Mouse (Mus musculus) liver, adult 2 months (tissue): ENCODE data around the gene Gm37240.

Experiments used
- CTCF ChIP-seq: fragments of 200-500 bp; IDR thresholded peaks from 2 replicates; pipeline ENCODE4 v1.5.1; 2011; ENCODE audit warnings: low read depth, low read length, control low read depth
- POLR2A ChIP-seq: fragments of 200-500 bp; IDR thresholded peaks from 2 replicates; pipeline ENCODE4 v1.6.1; 2011; ENCODE audit warnings: low read length, control low read depth; ENCODE audit not compliant: insufficient read depth; ENCODE audit errors: extremely low read depth

DNA sequence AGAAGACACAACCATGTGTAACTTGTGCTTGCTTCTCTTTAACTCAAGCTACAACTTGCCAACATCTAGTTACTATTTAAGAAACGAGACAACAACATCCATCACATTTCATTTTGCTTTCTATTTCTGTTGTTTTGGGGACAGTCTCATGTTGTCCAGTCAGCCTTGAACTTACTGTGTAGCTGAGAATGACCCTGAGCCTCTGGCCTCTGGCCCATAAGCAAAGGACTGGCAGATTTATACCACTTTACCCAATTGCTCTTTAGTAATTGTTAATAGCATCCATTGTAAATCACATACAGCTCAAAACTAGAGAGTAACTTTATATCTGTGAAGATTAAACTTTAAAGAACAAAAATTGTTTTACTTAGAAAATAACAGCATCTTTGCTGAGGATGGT, 1345.4 kb downstream of the Gm37240 start:
- no peak for TF ChIP-seq CTCF
- no peak for TF ChIP-seq POLR2A
